Mouse (Mus musculus) MEL (cell line): ENCODE measurements around the gene P3h4. TPM values are rescaled to one million over a fixed set of nuclear protein-coding genes. Genes with fewer than 3 reads are reported as not detected.

Experiments used
- DNase-seq: peaks from one replicate; pipeline ENCODE4 v3.0.0; 2011; ENCODE audit warnings: low read depth, low spot score
- H3K27ac ChIP-seq: 2 replicates; pipeline ENCODE4 v1.5.1; 2012; ENCODE audit warnings: low read depth, mild to moderate bottlenecking, control low read depth, low read length, moderate library complexity; ENCODE audit not compliant: control insufficient read depth
- H3K27me3 ChIP-seq, 2 experiments: fragments of 150-350 bp in 1 of 2; sonication (generic) in 1 of 2; 2 replicates each; pipeline ENCODE4 v1.6.1; 2012; ENCODE audit warnings: low read length in 2 of 2, mild to moderate bottlenecking in 2 of 2, improper control_type of control experiment in 1 of 2, moderate library complexity in 1 of 2; ENCODE audit not compliant: insufficient read depth in 2 of 2, control insufficient read depth in 1 of 2
- H3K36me3 ChIP-seq, 2 experiments: 2 replicates each; pipeline ENCODE4 v1.6.1; 2012 to 2014; ENCODE audit warnings: low read length in 2 of 2, improper control_type of control experiment in 1 of 2, inconsistent platforms in 1 of 2, mild to moderate bottlenecking in 1 of 2; ENCODE audit not compliant: insufficient read depth in 2 of 2, control insufficient read depth in 1 of 2
- H3K4me1 ChIP-seq, 2 experiments: fragments of 150-350 bp in 1 of 2; sonication (generic) in 1 of 2; 2 replicates each; pipeline ENCODE4 v1.6.1; 2012; ENCODE audit warnings: low read length in 2 of 2, improper control_type of control experiment in 1 of 2, mild to moderate bottlenecking in 1 of 2; ENCODE audit not compliant: insufficient read depth in 2 of 2, control insufficient read depth in 1 of 2
- H3K4me3 ChIP-seq, 2 experiments: fragments of 150-350 bp in 1 of 2; sonication (generic) in 1 of 2; 2 replicates each; pipeline ENCODE4 v1.5.1; 2012; ENCODE audit warnings: low read depth in 2 of 2, low read length in 2 of 2, mild to moderate bottlenecking in 2 of 2, moderate library complexity in 2 of 2, control low read depth in 1 of 2, improper control_type of control experiment in 1 of 2; ENCODE audit not compliant: control insufficient read depth in 1 of 2, insufficient read depth in 1 of 2
- H3K79me2 ChIP-seq: 2 replicates; pipeline ENCODE4 v1.6.1; 2012; ENCODE audit warnings: mild to moderate bottlenecking, low read length, moderate library complexity; ENCODE audit not compliant: control insufficient read depth, poor library complexity, insufficient read depth
- H3K9ac ChIP-seq: 2 replicates; pipeline ENCODE4 v1.6.1; 2012; ENCODE audit warnings: low read depth, mild to moderate bottlenecking, control low read depth, low read length, moderate library complexity; ENCODE audit not compliant: control insufficient read depth, poor library complexity, severe bottlenecking
- H3K9me3 ChIP-seq: fragments of 150-350 bp; sonication (generic); replicated peaks from 2 replicates; pipeline ENCODE4 v1.6.1; 2012; ENCODE audit warnings: mild to moderate bottlenecking, low read length, improper control_type of control experiment, moderate library complexity; ENCODE audit not compliant: insufficient read depth
- CHD1 ChIP-seq: IDR thresholded peaks from 2 replicates; pipeline ENCODE4 v1.6.1; 2012; ENCODE audit warnings: low read depth, mild to moderate bottlenecking, inconsistent platforms, low read length, improper control_type of control experiment
- CTCF ChIP-seq, 3 experiments: IDR thresholded peaks in 2 of 3; conservative IDR thresholded peaks in 1 of 3; 2 replicates each; pipeline ENCODE4 v1.5.1; 2011 to 2012; ENCODE audit warnings: low read length in 3 of 3, low read depth in 2 of 3, mild to moderate bottlenecking in 2 of 3, improper control_type of control experiment in 1 of 3, inconsistent platforms in 1 of 3, mixed read lengths in 1 of 3, moderate library complexity in 1 of 3; ENCODE audit not compliant: control insufficient read depth in 1 of 3, insufficient read depth in 1 of 3, poor library complexity in 1 of 3, severe bottlenecking in 1 of 3
- E2F4 ChIP-seq: IDR thresholded peaks from 2 replicates; pipeline ENCODE4 v1.6.1; 2011; ENCODE audit warnings: low read depth, low read length, improper control_type of control experiment, borderline replicate concordance
- ETS1 ChIP-seq: IDR thresholded peaks from 2 replicates; pipeline ENCODE4 v1.6.1; 2012; ENCODE audit warnings: low read depth, mild to moderate bottlenecking, inconsistent platforms, low read length, improper control_type of control experiment, moderate library complexity
- GABPA ChIP-seq: IDR thresholded peaks from 2 replicates; pipeline ENCODE4 v1.6.1; 2012; ENCODE audit warnings: low read depth, mild to moderate bottlenecking, inconsistent platforms, low read length, improper control_type of control experiment, moderate library complexity
- GATA1 ChIP-seq: IDR thresholded peaks from 2 replicates; pipeline ENCODE4 v1.6.1; 2011; ENCODE audit warnings: low read depth, low read length, improper control_type of control experiment
- HCFC1 ChIP-seq: IDR thresholded peaks from 2 replicates; pipeline ENCODE4 v1.6.1; 2012; ENCODE audit warnings: low read depth, mild to moderate bottlenecking, inconsistent platforms, low read length, improper control_type of control experiment, moderate library complexity
- MAZ ChIP-seq: IDR thresholded peaks from 2 replicates; pipeline ENCODE4 v1.6.1; 2012; ENCODE audit warnings: low read depth, mild to moderate bottlenecking, inconsistent platforms, low read length, improper control_type of control experiment
- MEF2A ChIP-seq: IDR thresholded peaks from 2 replicates; pipeline ENCODE4 v1.6.1; 2014; ENCODE audit warnings: low read depth, mild to moderate bottlenecking, inconsistent platforms, low read length, improper control_type of control experiment; ENCODE audit not compliant: poor library complexity, insufficient replicate concordance, severe bottlenecking; ENCODE audit errors: extremely low read depth
- MYB ChIP-seq: IDR thresholded peaks from 2 replicates; pipeline ENCODE4 v1.6.1; 2011; ENCODE audit warnings: mild to moderate bottlenecking, low read depth, low read length, improper control_type of control experiment
- MYC ChIP-seq: IDR thresholded peaks from 2 replicates; pipeline ENCODE4 v1.6.1; 2011; ENCODE audit warnings: low read depth, mild to moderate bottlenecking, low read length, improper control_type of control experiment, moderate library complexity
- POLR2AphosphoS2 ChIP-seq: IDR thresholded peaks from 2 replicates; pipeline ENCODE4 v1.6.1; 2011; ENCODE audit warnings: low read length, improper control_type of control experiment
- RAD21 ChIP-seq: IDR thresholded peaks from 2 replicates; pipeline ENCODE4 v1.6.1; 2011; ENCODE audit warnings: mild to moderate bottlenecking, low read depth, low read length, improper control_type of control experiment
- SIN3A ChIP-seq: IDR thresholded peaks from 2 replicates; pipeline ENCODE4 v1.6.1; 2012; ENCODE audit warnings: low read length, improper control_type of control experiment, inconsistent platforms
- USF1 ChIP-seq: IDR thresholded peaks from 2 replicates; pipeline ENCODE4 v1.6.1; 2014; ENCODE audit warnings: low read depth, mild to moderate bottlenecking, inconsistent platforms, low read length, improper control_type of control experiment, moderate library complexity
- USF2 ChIP-seq, 2 experiments: IDR thresholded peaks; 2 replicates each; pipeline ENCODE4 v1.6.1; 2011 to 2012; ENCODE audit warnings: improper control_type of control experiment in 2 of 2, low read length in 2 of 2, borderline replicate concordance in 1 of 2, inconsistent platforms in 1 of 2, low read depth in 1 of 2, mild to moderate bottlenecking in 1 of 2; ENCODE audit not compliant: insufficient read depth in 1 of 2
- ZKSCAN1 ChIP-seq: IDR thresholded peaks from 2 replicates; pipeline ENCODE4 v1.6.1; 2012; ENCODE audit warnings: low read depth, mild to moderate bottlenecking, inconsistent platforms, low read length, improper control_type of control experiment, moderate library complexity
- polyA plus RNA-seq, 2 experiments: library from polyadenylated mRNA; stranded (reverse) in 1 of 2; unstranded in 1 of 2; fragments of >175 nt in 1 of 2; fragments of >200 nt in 1 of 2; gene quantifications; 2 replicates each; pipeline versions ENCODE4 v1.2.1 to v1.2.4; 2012; ENCODE audit warnings: low replicate concordance in 2 of 2, low read depth in 1 of 2; ENCODE audit not compliant: insufficient read length in 2 of 2, insufficient read depth in 1 of 2, missing spikeins in 1 of 2
- total RNA-seq: library from RNA; depleted of rRNA; stranded (reverse); fragments of 300-350 nt; gene quantifications from 2 replicates; pipeline ENCODE4 v1.2.3, GENCODE M21; 2012; rRNA removed

The P3h4 gene
- total RNA-seq (not detected in 2 replicates), polyA plus RNA-seq (under 1 TPM in 1 of 2 experiments, not detected in 1; 0.88 TPM)

DNA sequence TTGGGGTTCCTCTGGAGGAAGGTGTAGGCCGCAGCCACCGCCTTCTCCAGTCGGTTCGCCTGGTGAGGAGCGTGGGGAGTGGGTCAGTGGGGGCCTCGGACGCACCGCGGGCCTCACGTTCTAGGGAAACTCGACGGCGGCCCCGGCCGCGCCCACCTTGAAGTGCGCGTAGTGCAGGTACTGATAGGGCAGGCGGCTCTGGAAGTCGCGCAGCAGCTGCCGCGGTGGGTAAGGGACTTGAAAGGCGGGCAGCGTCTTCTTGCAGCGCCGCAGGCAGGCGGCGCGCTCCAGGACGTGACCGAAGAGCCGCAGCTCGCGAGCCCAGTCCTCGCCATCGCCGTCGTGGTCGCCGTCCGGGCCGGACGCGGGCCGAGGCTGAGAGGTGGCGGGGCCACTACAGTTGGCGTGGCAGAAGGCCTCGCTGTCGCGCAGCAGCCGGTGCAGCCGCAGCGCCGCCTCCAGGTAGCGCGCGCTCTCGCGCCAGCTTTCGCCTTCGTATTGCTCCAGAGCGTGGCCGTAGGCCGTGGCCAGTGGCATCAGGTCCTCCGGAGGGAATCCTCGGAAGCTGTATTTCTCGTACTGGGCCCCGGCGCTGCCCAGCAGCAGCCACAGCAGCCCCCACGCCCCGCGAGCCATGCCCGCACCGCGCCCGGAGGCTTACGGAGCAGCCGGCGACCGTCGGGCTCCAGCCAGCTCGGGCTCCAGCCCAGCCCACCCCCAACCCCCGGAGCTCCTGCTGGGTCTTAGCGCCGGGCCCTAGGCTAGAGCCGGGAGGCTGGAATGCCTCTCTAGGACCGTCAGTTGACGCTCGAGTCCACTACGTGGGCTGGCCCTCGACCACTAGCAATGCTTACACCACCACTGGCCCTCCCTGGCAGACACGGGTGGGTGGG lies at the start of gene P3h4:
TSS of gene P3h4 (minus strand) at position 816 of the 893 bp plus-strand sequence.
- no peak within 1 kb of the TSS for H3K27ac ChIP-seq
- DNase-seq = no peak
- TF ChIP-seq CTCF (IDR thresholded peaks at IDR 0.05 in 2 of 3, conservative IDR thresholded peaks at IDR 0.05 in 1 of 3; ENCODE audit: control insufficient read depth in 1 of 3, insufficient read depth in 1 of 3, low read depth in 2 of 3, low read length in 3 of 3, poor library complexity in 1 of 3, severe bottlenecking in 1 of 3) (peak in 1 of 3 experiments; percentile 16; a peak in 1 of 6 replicates), SIN3A (no peak)
- TF ChIP-seq, all 39 proteins: peak for 1
- no peaks in the 10 kb centered on the region for H3K79me2 ChIP-seq
- no peak within 1 kb of the TSS for H3K9ac ChIP-seq
- H3K9me3 ChIP-seq = no peaks in the 10 kb centered on the region
- no peaks in the 10 kb centered on the region; a peak in 1 of 4 replicates for H3K27me3 ChIP-seq
- H3K36me3 ChIP-seq = no peaks in the 10 kb centered on the region
- peak within 1 kb of the TSS in 1 of 2 experiments; percentile 18; a peak in 1 of 4 replicates for H3K4me3 ChIP-seq
- H3K4me1 ChIP-seq = no peaks in the 10 kb centered on the region

- no peak overlapping the region for H3K4me3 ChIP-seq
- no peak overlapping the region for H3K9ac ChIP-seq
- peaks cover 26 to 31% of the 10 kb centered on the region in 2 experiments for H3K36me3 ChIP-seq
- no peak for DNase-seq
- peaks cover 49% of the 10 kb centered on the region for H3K79me2 ChIP-seq
- H3K9me3 ChIP-seq = no peaks in the 10 kb centered on the region
- peaks cover 22 to 23% of the 10 kb centered on the region in 2 experiments for H3K4me1 ChIP-seq
- TF ChIP-seq POLR2AphosphoS2 (no peak), USF2 (IDR thresholded peaks at IDR 0.05; ENCODE audit: borderline replicate concordance in 1 of 2, insufficient read depth in 1 of 2, low read depth in 1 of 2, low read length in 2 of 2) (no peak), MYB (no peak), ZKSCAN1 (no peak), GABPA (no peak), MYC (no peak), MAZ (no peak), HCFC1 (no peak), MEF2A (no peak), USF1 (no peak), ETS1 (no peak), GATA1 (no peak), RAD21 (no peak), CHD1 (no peak), E2F4 (no peak)
- no peak overlapping the region for H3K27ac ChIP-seq
- H3K27me3 ChIP-seq = no peaks in the 10 kb centered on the region
Observed at GRCm38 (mm10) chr11:100462699-100463098, 48.1 kb upstream of the P3h4 start.
